Mouse (Mus musculus) CH12.LX (cell line): ENCODE measurements at regions not wholly inside any gene's neighbourhood (a gene's known extent, or its start where the extent isn't known, plus 50 kb on each side); places are given as distances from the start of the nearest gene placed in this dataset.

Experiments used
- DNase-seq: peaks from one replicate; pipeline ENCODE4 v3.0.0-alpha.2; 2013; ENCODE audit errors: extremely low read depth
- H3K27ac ChIP-seq: 2 replicates; pipeline ENCODE4 v1.5.1; 2012; ENCODE audit warnings: low read depth, mild to moderate bottlenecking, control low read depth, moderate library complexity; ENCODE audit not compliant: insufficient read depth
- H3K27me3 ChIP-seq: replicated peaks from 2 replicates; pipeline ENCODE3; 2012; ENCODE audit warnings: inconsistent platforms
- H3K36me3 ChIP-seq, 2 experiments: replicated peaks in 1 of 2; 2 replicates each; pipeline versions ENCODE3 to v1.6.1; 2012; ENCODE audit warnings: inconsistent platforms in 1 of 2, low read length in 1 of 2, mild to moderate bottlenecking in 1 of 2, mixed read lengths in 1 of 2, moderate library complexity in 1 of 2; ENCODE audit not compliant: control insufficient read depth in 1 of 2, insufficient read depth in 1 of 2
- H3K4me1 ChIP-seq, 2 experiments: 2 replicates each; pipeline ENCODE4 v1.6.1; 2012; ENCODE audit warnings: inconsistent platforms in 1 of 2, moderate library complexity in 1 of 2; ENCODE audit not compliant: insufficient read depth in 2 of 2, control insufficient read depth in 1 of 2
- H3K4me2 ChIP-seq: 2 replicates; pipeline ENCODE4 v1.6.1; 2012; ENCODE audit warnings: low read depth, mild to moderate bottlenecking, control low read depth; ENCODE audit not compliant: poor library complexity, insufficient read depth, severe bottlenecking
- H3K4me3 ChIP-seq, 3 experiments: fragments of 150-350 bp in 1 of 3; sonication (generic) in 1 of 3; replicated peaks in 1 of 3; 2 replicates each; pipeline versions ENCODE3 to v1.5.1; 2011 to 2012; ENCODE audit warnings: low read depth in 2 of 3, low read length in 2 of 3, mild to moderate bottlenecking in 2 of 3, moderate library complexity in 2 of 3, control low read depth in 1 of 3, improper control_type of control experiment in 1 of 3, inconsistent platforms in 1 of 3, mixed read lengths in 1 of 3; ENCODE audit not compliant: poor library complexity in 1 of 3
- H3K79me2 ChIP-seq: replicated peaks from 2 replicates; pipeline ENCODE4 v1.6.1; 2012; ENCODE audit warnings: mild to moderate bottlenecking, moderate library complexity; ENCODE audit not compliant: control insufficient read depth, poor library complexity, insufficient read depth, severe bottlenecking; ENCODE audit errors: extremely low read depth
- H3K9ac ChIP-seq: 2 replicates; pipeline ENCODE4 v1.6.1; 2012; ENCODE audit warnings: low read depth, mild to moderate bottlenecking, control low read depth, moderate library complexity; ENCODE audit not compliant: insufficient read depth
- H3K9me3 ChIP-seq: replicated peaks from 2 replicates; pipeline ENCODE3; 2012; ENCODE audit warnings: low read length, inconsistent platforms, mixed read lengths
- CHD1 ChIP-seq: IDR thresholded peaks from 2 replicates; pipeline ENCODE4 v1.6.1; 2012; ENCODE audit warnings: low read depth, low read length, improper control_type of control experiment, inconsistent platforms
- ELF1 ChIP-seq: IDR thresholded peaks from 2 replicates; pipeline ENCODE4 v1.6.1; 2014; ENCODE audit warnings: low read depth, mild to moderate bottlenecking, inconsistent platforms, low read length, improper control_type of control experiment
- ETS1 ChIP-seq: conservative IDR thresholded peaks from 2 replicates; pipeline ENCODE4 v1.6.1; 2012; ENCODE audit warnings: low read depth, mild to moderate bottlenecking, inconsistent platforms, low read length, improper control_type of control experiment, moderate library complexity
- GABPA ChIP-seq: IDR thresholded peaks from 2 replicates; pipeline ENCODE4 v1.6.1; 2012; ENCODE audit warnings: low read depth, low read length, improper control_type of control experiment, inconsistent platforms; ENCODE audit not compliant: insufficient replicate concordance
- JUN ChIP-seq: IDR thresholded peaks from 2 replicates; pipeline ENCODE4 v1.6.1; 2011; ENCODE audit warnings: low read depth, mild to moderate bottlenecking, low read length, improper control_type of control experiment, moderate library complexity; ENCODE audit not compliant: insufficient read depth
- KAT2A ChIP-seq: IDR thresholded peaks from 2 replicates; pipeline ENCODE4 v1.6.1; 2012; ENCODE audit warnings: low read length, improper control_type of control experiment, inconsistent platforms; ENCODE audit not compliant: insufficient replicate concordance
- MAZ ChIP-seq: IDR thresholded peaks from 2 replicates; pipeline ENCODE4 v1.6.1; 2012; ENCODE audit warnings: low read depth, mild to moderate bottlenecking, inconsistent platforms, low read length, improper control_type of control experiment, moderate library complexity
- MEF2A ChIP-seq: IDR thresholded peaks from 2 replicates; pipeline ENCODE4 v1.6.1; 2014; ENCODE audit warnings: low read depth, mild to moderate bottlenecking, inconsistent platforms, low read length, improper control_type of control experiment, borderline replicate concordance
- NELFE ChIP-seq: IDR thresholded peaks from 2 replicates; pipeline ENCODE4 v1.6.1; 2011; ENCODE audit warnings: low read depth, low read length, improper control_type of control experiment
- NRF1 ChIP-seq: IDR thresholded peaks from 2 replicates; pipeline ENCODE4 v1.6.1; 2014; ENCODE audit warnings: low read depth, mild to moderate bottlenecking, inconsistent platforms, low read length, improper control_type of control experiment, moderate library complexity
- POLR2A ChIP-seq: IDR thresholded peaks from 2 replicates; pipeline ENCODE4 v1.6.1; 2011; ENCODE audit warnings: low read depth, mild to moderate bottlenecking, improper control_type of control experiment, low read length
- POLR2AphosphoS2 ChIP-seq: IDR thresholded peaks from 2 replicates; pipeline ENCODE4 v1.6.1; 2011; ENCODE audit warnings: low read depth, low read length, improper control_type of control experiment
- SIN3A ChIP-seq: IDR thresholded peaks from 2 replicates; pipeline ENCODE4 v1.6.1; 2012; ENCODE audit warnings: low read length, improper control_type of control experiment, inconsistent platforms
- TBP ChIP-seq: conservative IDR thresholded peaks from 2 replicates; pipeline ENCODE4 v1.6.1; 2011; ENCODE audit warnings: low read depth, low read length, improper control_type of control experiment
- TCF12 ChIP-seq: IDR thresholded peaks from 2 replicates; pipeline ENCODE4 v1.6.1; 2014; ENCODE audit warnings: low read depth, mild to moderate bottlenecking, inconsistent platforms, low read length, improper control_type of control experiment
- UBTF ChIP-seq: IDR thresholded peaks from 2 replicates; pipeline ENCODE4 v1.6.1; 2012; ENCODE audit warnings: low read depth, mild to moderate bottlenecking, inconsistent platforms, low read length, improper control_type of control experiment, moderate library complexity
- USF1 ChIP-seq: IDR thresholded peaks from 2 replicates; pipeline ENCODE4 v1.6.1; 2014; ENCODE audit warnings: low read depth, mild to moderate bottlenecking, inconsistent platforms, low read length, improper control_type of control experiment
- ZC3H11A ChIP-seq: IDR thresholded peaks from 2 replicates; pipeline ENCODE4 v1.6.1; 2012; ENCODE audit warnings: low read depth, mild to moderate bottlenecking, inconsistent platforms, low read length, improper control_type of control experiment
- ZMIZ1 ChIP-seq: IDR thresholded peaks from 2 replicates; pipeline ENCODE4 v1.6.1; 2012; ENCODE audit warnings: low read depth, mild to moderate bottlenecking, inconsistent platforms, low read length, improper control_type of control experiment
- dilution Hi-C: fragments of 300-500 bp; cut with MboI; formaldehyde crosslinking; loops from 2 replicates; pipeline ENCODE4 v1.14.3; 2020; ENCODE audit warnings: low sequenced_read_pairs; ENCODE audit not compliant: extremely low pct_unique_long_range_greater_than_20kb, extremely low pct_ligation_motif_present
- in situ Hi-C: fragments of 300-500 bp; cut with MboI; formaldehyde crosslinking; loops from 3 replicates; pipeline ENCODE4 v1.14.3; 2019; ENCODE audit warnings: low sequenced_read_pairs, low pct_ligation_motif_present, low pct_unique_long_range_greater_than_20kb, mixed read lengths

DNA sequence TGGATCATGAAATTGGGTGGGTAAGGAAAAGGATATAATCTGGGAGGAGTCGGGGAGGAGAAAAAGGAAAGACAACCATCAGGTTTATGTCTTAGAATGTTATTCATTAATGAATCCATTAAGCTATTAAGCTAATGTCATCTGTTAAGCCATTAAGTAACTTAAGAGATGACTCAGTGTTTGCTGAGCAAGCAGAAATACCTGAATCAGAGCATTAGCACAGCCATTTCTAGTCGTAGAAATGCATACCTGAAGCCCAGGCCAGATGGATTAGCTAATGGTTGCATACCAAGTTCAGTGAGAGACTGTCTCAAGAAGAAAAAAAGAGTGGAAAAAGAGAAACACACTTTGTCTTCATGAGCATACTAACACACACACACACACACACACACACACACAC lies 244.0 kb upstream of the P2ry1 start:
- in situ Hi-C loops, result no loop called here
- TF ChIP-seq NRF1, result no peak
- no peak for TF ChIP-seq SIN3A
- TF ChIP-seq JUN, result no peak
- TF ChIP-seq POLR2A, result no peak
- no peak for TF ChIP-seq ETS1
- TF ChIP-seq MAZ, result no peak
- TF ChIP-seq USF1, result no peak
- TF ChIP-seq ELF1, result no peak
- no peak for TF ChIP-seq KAT2A
- TF ChIP-seq CHD1, result no peak
- TF ChIP-seq TCF12, result no peak
- TF ChIP-seq NELFE, result no peak
- no peak for TF ChIP-seq GABPA
- TF ChIP-seq POLR2AphosphoS2, result no peak
- no peak for TF ChIP-seq ZMIZ1
- TF ChIP-seq, all 38 proteins: peak for 0
- Histone ChIP-seq H3K27me3 (no peaks in the 10 kb centered on the region), H3K36me3 (no peaks in the 10 kb centered on the region), H3K4me1 (no peaks in the 10 kb centered on the region), H3K9ac (no peak overlapping the region), H3K4me2 (no peak overlapping the region), H3K27ac (no peak overlapping the region), H3K4me3 (no peak overlapping the region), H3K9me3 (no peaks in the 10 kb centered on the region), H3K79me2 (no peaks in the 10 kb centered on the region)
- DNase-seq, result no peak
- dilution Hi-C loops, result no loop called here

DNA sequence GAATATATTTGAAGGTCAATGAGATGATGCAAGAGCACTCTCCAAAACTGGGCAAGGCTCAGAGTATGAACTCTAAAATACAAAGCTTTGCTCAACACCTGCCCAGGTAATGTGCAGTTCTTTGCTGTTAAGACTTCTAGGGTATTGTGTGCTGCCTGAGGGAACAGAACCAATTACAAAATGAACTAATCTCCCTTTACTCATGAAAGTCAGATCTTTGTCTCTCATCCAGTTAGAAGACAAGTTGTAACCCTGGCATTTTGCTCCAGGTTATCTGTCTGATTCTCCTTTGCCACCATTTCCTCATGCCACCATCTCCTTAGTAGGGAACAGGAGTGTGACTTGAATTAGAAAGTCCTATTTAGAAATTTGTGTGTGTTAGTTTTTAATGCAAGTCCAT lies 243.5 kb upstream of the P2ry1 start:
- Histone ChIP-seq H3K4me1 (no peaks in the 10 kb centered on the region), H3K9ac (no peak overlapping the region), H3K36me3 (no peaks in the 10 kb centered on the region), H3K4me2 (no peak overlapping the region), H3K27ac (no peak overlapping the region), H3K4me3 (no peak overlapping the region), H3K9me3 (no peaks in the 10 kb centered on the region), H3K79me2 (no peaks in the 10 kb centered on the region), H3K27me3 (no peaks in the 10 kb centered on the region)
- TF ChIP-seq MEF2A (no peak), UBTF (no peak), TBP (no peak), ZC3H11A (no peak), NELFE (no peak)
- dilution Hi-C loops (no loop called here), in situ Hi-C loops (no loop called here)
- no peak for DNase-seq
